Mouse (Mus musculus) T-helper 17 cell (primary cell): ENCODE results near the gene Pitpnc1.
"Not testable (repeated sequence)": the region's sequence is repeated elsewhere in the genome, so short reads cannot be mapped to it uniquely, and the experiment has no call there.

ENCODE experiments used
- in situ Hi-C, 2 experiments: fragments of 300-600 bp; cut with MboI, MseI; formaldehyde crosslinking; loops; 1 replicate in 1 of 2; 2 replicates in 1 of 2; pipeline ENCODE4 v1.15.1; 2025; ENCODE audit warnings: high pct_unique_total_duplicates in 2 of 2

Gene Pitpnc1

GRCm38 (mm10) chr11:107470521-107471041 lies at the start of gene Pitpnc1:
TSS of gene Pitpnc1 (minus strand) at chr11:107470699.
- in situ Hi-C loops = loop anchor here (5.0 kb wide), 3 partner anchors 78 to 253 kb away; no protein-coding TSS in a partner anchor

GRCm38 (mm10) chr11:107518645-107519429 lies 48.3 kb upstream of the Pitpnc1 start:
- in situ Hi-C loops = loop anchor here in 1 of 2 experiments (5.0 kb wide), 1 partner anchor 333 kb away; no protein-coding TSS in a partner anchor

- in situ Hi-C loops = loop anchor here in 1 of 2 experiments (5.0 kb wide), 1 partner anchor 336 kb away; no protein-coding TSS in a partner anchor
Observed at GRCm38 (mm10) chr11:107516387-107516786, 45.9 kb upstream of the Pitpnc1 start.

- in situ Hi-C loops = loop anchor here (5.0 kb wide), 2 partner anchors 34 to 344 kb away; partner anchors contain the start of gene Helz (in 1 of the 2)
Observed at GRCm38 (mm10) chr11:107513047-107513446, 42.5 kb upstream of the Pitpnc1 start.

- in situ Hi-C loops = loop anchor here (5.0 kb wide), 2 partner anchors 35 to 345 kb away; partner anchors contain the start of gene Helz (in 1 of the 2)
Observed at GRCm38 (mm10) chr11:107511954-107512353, 41.5 kb upstream of the Pitpnc1 start.

- in situ Hi-C loops = loop anchor here (5.0 kb wide), 2 partner anchors 37 to 347 kb away; partner anchors contain the start of gene Helz (in 1 of the 2)
Observed at GRCm38 (mm10) chr11:107510362-107511269, 40.1 kb upstream of the Pitpnc1 start.

GRCm38 (mm10) chr11:107509631-107510338 lies 39.3 kb upstream of the Pitpnc1 start:
- in situ Hi-C loops = loop anchor here (5.0 kb wide), 2 partner anchors 38 to 348 kb away; partner anchors contain the start of gene Helz (in 1 of the 2)

- in situ Hi-C loops = no loop called here
Observed at GRCm38 (mm10) chr11:107506260-107506659, 35.8 kb upstream of the Pitpnc1 start.

- in situ Hi-C loops = not testable (repeated sequence)
Observed at GRCm38 (mm10) chr11:107504364-107504763, 33.9 kb upstream of the Pitpnc1 start.

GRCm38 (mm10) chr11:107502801-107503200 lies 32.3 kb upstream of the Pitpnc1 start:
- in situ Hi-C loops = no loop called here

GRCm38 (mm10) chr11:107484341-107484740 lies 13.8 kb upstream of the Pitpnc1 start:
- in situ Hi-C loops = no loop called here

- in situ Hi-C loops = loop anchor here in 1 of 2 experiments (5.0 kb wide), 1 partner anchor 268 kb away; no protein-coding TSS in a partner anchor
Observed at GRCm38 (mm10) chr11:107479862-107480203, 9.3 kb upstream of the Pitpnc1 start.

- in situ Hi-C loops = loop anchor here in 1 of 2 experiments (5.0 kb wide), 1 partner anchor 267 kb away; no protein-coding TSS in a partner anchor
Observed at GRCm38 (mm10) chr11:107479053-107479861, 8.8 kb upstream of the Pitpnc1 start, which contains the start of gene Psmd12. TSS of gene Psmd12 (plus strand) at chr11:107479484.

- in situ Hi-C loops = loop anchor here (5.0 kb wide), 3 partner anchors 81 to 256 kb away; no protein-coding TSS in a partner anchor
Observed at GRCm38 (mm10) chr11:107473137-107473820, 2.8 kb upstream of the Pitpnc1 start.

GRCm38 (mm10) chr11:107472304-107472703 lies 1.8 kb upstream of the Pitpnc1 start:
- in situ Hi-C loops = loop anchor here (5.0 kb wide), 3 partner anchors 80 to 255 kb away; no protein-coding TSS in a partner anchor

GRCm38 (mm10) chr11:107471071-107471720 lies 697 bp upstream of the Pitpnc1 start:
- in situ Hi-C loops = loop anchor here (5.0 kb wide), 3 partner anchors 79 to 254 kb away; no protein-coding TSS in a partner anchor

- in situ Hi-C loops = loop anchor here (5.0 kb wide), 5 partner anchors 42 to 252 kb away; no protein-coding TSS in a partner anchor
Observed at GRCm38 (mm10) chr11:107469523-107470371, 752 bp downstream of the Pitpnc1 start.
